Mouse (Mus musculus): ENCODE measurements around the gene D630003M21Rik.

DNA sequence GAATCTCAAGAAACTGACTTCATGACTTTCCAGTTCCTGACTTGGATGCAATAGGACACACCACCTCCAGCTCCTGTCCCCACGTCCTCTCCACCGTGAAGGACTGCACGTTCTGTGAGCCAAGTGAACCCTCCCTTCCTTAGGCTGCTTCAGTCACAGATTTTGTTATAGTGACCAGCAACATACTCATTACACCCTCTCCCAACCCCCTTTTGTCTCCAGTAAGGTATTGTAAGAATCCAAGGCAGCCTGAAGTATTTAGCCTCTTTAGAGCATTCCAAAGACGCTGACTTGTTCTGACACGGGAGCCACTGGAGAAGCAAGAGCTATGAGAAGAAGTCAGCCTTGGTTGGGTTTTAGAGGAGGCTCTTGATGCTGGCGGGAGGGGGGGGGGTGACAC is 59.7 kb downstream of the D630003M21Rik start:
- TF ChIP-seq CTCF (IDR thresholded peaks at IDR 0.05; ENCODE audit: low read depth, low read length) (no peak), POLR2A (IDR thresholded peaks at IDR 0.05; ENCODE audit: extremely low read depth, insufficient read depth, low read length) (no peak)
